Mouse (Mus musculus): ENCODE results near the gene Rtn2. TPM values are rescaled to one million over a fixed set of nuclear protein-coding genes. Genes with fewer than 3 reads are reported as not detected.

Gene Rtn2
- polyA plus RNA-seq (2014; fragmentation: Illumina TruSeq; extraction: RNeasy Lipid Tissue Mini Kit (QIAGEN cat#74804); ENCODE audit: low read depth, low replicate concordance): 0.28 TPM

DNA sequence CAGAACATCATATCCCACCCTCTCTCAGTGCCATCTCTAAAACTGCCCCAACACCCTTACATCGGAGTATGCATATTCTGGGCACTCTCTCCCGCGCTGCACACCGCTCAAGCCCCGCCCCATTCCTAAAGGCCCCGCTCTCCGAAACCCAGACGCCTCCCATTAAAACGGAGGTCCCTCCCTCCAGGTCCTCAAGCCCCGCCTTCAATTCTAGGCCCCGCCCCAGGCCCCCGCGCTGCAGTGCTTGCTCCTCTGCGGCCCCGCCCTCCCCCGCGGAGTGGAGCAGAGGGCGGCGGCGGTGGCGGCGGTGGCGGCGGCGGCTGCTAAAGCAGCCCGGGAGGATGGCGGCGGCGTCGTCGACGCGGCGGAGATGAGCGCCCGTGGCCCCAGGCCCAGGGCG lies at the start of gene Rtn2:
TSS of gene Rtn2 (plus strand) at position 240 of the 400 bp plus-strand sequence.

DNA sequence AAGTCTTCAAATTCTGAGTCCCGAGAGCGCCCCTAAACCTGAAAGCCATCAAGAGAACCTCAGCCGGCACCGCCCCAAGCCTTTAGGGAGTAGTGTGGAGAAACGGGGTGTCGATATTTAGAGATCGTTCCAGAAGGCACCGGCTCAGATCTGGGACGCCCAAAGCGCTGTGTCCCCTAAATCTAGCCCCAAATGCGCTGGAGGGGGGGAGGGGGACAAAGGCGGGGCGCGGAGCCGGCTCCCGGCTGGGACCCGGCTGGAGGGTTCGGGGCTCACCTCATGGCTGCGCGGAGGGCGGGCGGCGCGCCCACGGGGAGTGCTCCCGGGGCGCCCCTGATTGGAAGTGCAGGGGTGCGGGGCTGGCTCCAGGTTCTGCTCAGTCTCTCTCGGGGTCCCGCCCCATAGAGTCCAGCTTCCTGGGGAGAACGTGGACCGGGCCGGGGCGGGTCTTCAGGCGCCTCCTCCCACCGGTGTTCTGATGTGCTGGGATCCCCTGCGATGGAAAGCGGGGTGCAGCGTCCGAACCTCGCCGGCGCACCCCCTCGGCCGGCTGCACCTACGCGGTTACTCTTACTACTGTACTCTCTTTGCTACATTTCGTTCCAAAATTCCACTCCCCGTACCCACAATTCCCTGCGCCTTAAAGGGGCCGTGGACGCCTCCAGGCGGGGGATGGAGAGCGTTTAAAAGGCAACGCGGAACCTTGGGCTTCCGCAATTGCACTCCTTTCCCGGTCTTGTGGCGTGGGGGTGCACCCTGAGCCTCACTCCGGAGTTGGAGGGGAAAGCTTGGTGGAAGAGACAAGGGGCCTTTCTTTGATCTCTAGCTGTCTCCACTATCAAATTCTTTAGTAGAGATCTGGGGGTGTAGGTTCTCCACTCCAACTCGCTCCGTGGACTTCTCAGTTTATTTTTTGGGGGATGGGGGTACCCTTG lies 10.9 kb upstream of the Rtn2 start, which contains the start of gene Vasp:
TSS of gene Vasp (minus strand) at position 580 of the 935 bp plus-strand sequence.

DNA sequence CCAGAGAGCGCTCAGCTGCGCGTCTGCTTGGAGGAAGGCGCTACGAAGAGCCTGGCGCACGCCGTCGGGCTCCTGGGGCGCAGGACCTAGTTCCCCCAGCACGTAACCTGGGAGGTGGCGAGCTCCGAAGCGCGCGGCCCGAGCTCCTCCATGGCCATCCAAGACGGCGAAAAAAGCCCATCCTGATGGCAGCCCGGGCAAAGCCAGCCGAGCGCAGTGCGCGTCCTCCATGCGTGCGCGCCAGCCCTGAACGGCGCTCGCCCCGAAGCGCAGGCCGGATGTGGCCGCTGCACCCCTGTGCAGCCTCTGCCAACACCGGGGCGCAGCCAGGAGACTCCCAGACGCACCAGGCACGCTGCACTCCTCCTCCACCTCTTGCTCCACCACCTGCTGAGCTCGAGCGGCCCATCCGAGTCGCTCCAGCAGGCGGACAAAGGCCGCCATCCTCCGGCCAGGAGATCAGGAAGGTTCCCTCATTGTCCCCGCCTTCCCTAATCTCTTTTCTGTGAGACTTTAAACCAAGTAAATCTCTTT lies 2.8 kb upstream of the Rtn2 start, which contains the start of gene Ppm1n:
TSS of gene Ppm1n (minus strand) at position 484 of the 534 bp plus-strand sequence.

DNA sequence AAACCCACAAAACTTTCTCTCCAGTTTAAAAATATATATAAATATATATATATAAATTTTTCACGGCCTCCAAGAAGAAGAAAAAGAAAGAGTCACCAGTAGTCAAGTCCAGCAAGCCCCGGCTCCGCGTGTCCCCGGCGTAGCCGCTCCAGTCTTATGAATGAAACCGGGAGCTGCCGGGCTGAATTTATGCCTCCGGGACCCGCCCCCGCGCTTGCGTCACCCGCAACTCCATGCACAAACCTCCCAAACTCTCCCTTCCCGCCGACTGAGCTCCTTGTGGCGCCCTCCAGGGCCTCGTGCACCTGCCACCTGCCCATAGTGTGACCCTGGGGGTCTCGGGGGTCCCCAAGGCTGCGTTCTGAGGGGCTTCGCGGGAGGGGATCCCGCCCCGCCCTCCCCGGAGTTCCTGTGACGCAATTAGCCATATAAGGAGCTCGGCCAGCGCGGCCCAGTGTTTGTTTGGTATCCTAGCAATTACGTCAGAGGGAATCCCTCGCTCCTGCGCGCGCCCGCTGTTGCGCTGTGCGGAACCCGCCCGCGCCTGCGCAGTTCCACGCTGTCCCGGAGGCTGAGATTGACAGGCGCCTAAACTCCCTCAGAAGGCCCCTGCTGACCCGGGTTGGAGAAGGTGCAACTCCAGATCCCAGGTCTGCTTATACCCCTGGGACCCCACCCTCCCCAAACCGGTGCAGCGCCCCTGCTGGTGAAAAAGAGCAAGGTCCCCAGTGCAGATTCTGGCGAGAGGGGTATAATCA lies 27.6 kb downstream of the Rtn2 start, which contains the start of gene Fosb:
TSS of gene Fosb (minus strand) at position 168 of the 758 bp plus-strand sequence.

DNA sequence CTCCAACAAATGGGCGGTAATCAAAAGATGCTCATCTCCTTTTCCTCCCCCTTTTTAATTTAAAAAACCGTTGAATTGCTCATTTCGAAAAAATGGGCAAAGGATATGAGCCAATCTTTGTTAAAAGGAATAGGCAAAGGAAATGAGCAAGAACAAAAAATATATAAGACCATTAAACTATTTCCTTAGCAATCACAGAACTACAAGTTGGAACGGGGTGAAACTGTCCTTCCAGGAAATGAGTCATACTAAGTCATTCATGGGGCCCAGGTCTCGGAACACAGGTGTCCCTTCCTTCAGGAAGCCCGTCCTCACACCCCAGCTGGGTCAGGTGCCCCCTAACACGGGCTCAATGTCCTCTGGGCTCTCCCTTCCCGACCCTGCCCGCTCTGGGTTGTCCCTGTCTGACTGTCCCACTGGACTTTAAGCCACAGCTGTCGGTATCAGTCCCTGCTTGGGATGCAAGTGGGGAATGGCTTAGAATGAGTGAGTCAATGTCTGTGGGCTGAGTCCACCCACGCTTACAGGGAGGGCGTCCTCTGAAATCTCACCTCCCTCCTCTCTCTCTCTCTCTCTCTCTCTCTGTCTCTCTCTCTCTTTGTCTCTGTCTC lies 61.9 kb downstream of the Rtn2 start, which contains the start of gene Ercc1:
TSS of gene Ercc1 (plus strand) at position 542 of the 611 bp plus-strand sequence.

Other genes with a start within 250 kb of the Rtn2 start
- not detected for gene Rsph6a, start 227.9 kb upstream of the Rtn2 start, polyA plus RNA-seq (2014; fragmentation: Illumina TruSeq; extraction: RNeasy Lipid Tissue Mini Kit (QIAGEN cat#74804); ENCODE audit: low read depth, low replicate concordance)
- gene Dmwd, start 206.4 kb upstream of the Rtn2 start, polyA plus RNA-seq (2014; fragmentation: Illumina TruSeq; extraction: RNeasy Lipid Tissue Mini Kit (QIAGEN cat#74804); ENCODE audit: low read depth, low replicate concordance): 1.1 TPM
- gene Dmpk, start 198.8 kb upstream of the Rtn2 start, polyA plus RNA-seq (2014; fragmentation: Illumina TruSeq; extraction: RNeasy Lipid Tissue Mini Kit (QIAGEN cat#74804); ENCODE audit: low read depth, low replicate concordance): 0.57 TPM
- gene Six5, start 188.0 kb upstream of the Rtn2 start, polyA plus RNA-seq (2014; fragmentation: Illumina TruSeq; extraction: RNeasy Lipid Tissue Mini Kit (QIAGEN cat#74804); ENCODE audit: low read depth, low replicate concordance): 0.57 TPM
- gene Gm4969, start 164.3 kb upstream of the Rtn2 start, polyA plus RNA-seq (2014; fragmentation: Illumina TruSeq; extraction: RNeasy Lipid Tissue Mini Kit (QIAGEN cat#74804); ENCODE audit: low read depth, low replicate concordance): not detected
- gene Fbxo46, start 162.8 kb upstream of the Rtn2 start, polyA plus RNA-seq (2014; fragmentation: Illumina TruSeq; extraction: RNeasy Lipid Tissue Mini Kit (QIAGEN cat#74804); ENCODE audit: low read depth, low replicate concordance): 0.36 TPM
- 5.9 TPM for gene Qpctl, start 133.3 kb upstream of the Rtn2 start, polyA plus RNA-seq (2014; fragmentation: Illumina TruSeq; extraction: RNeasy Lipid Tissue Mini Kit (QIAGEN cat#74804); ENCODE audit: low read depth, low replicate concordance)
- gene Snrpd2, start 132.9 kb upstream of the Rtn2 start, polyA plus RNA-seq (2014; fragmentation: Illumina TruSeq; extraction: RNeasy Lipid Tissue Mini Kit (QIAGEN cat#74804); ENCODE audit: low read depth, low replicate concordance): 0.44 TPM
- gene Gipr, start 116.5 kb upstream of the Rtn2 start, polyA plus RNA-seq (2014; fragmentation: Illumina TruSeq; extraction: RNeasy Lipid Tissue Mini Kit (QIAGEN cat#74804); ENCODE audit: low read depth, low replicate concordance): not detected
- gene Eml2, start 106.2 kb upstream of the Rtn2 start, polyA plus RNA-seq (2014; fragmentation: Illumina TruSeq; extraction: RNeasy Lipid Tissue Mini Kit (QIAGEN cat#74804); ENCODE audit: low read depth, low replicate concordance): not detected
- 1.8 TPM for gene Gpr4, start 70.1 kb upstream of the Rtn2 start, polyA plus RNA-seq (2014; fragmentation: Illumina TruSeq; extraction: RNeasy Lipid Tissue Mini Kit (QIAGEN cat#74804); ENCODE audit: low read depth, low replicate concordance)
- gene Opa3, start 54.3 kb upstream of the Rtn2 start, polyA plus RNA-seq (2014; fragmentation: Illumina TruSeq; extraction: RNeasy Lipid Tissue Mini Kit (QIAGEN cat#74804); ENCODE audit: low read depth, low replicate concordance): 12.2 TPM
- gene Vasp, start 10.8 kb upstream of the Rtn2 start, polyA plus RNA-seq (2014; fragmentation: Illumina TruSeq; extraction: RNeasy Lipid Tissue Mini Kit (QIAGEN cat#74804); ENCODE audit: low read depth, low replicate concordance): 16.0 TPM
- gene Ppm1n, start 2.6 kb upstream of the Rtn2 start, polyA plus RNA-seq (2014; fragmentation: Illumina TruSeq; extraction: RNeasy Lipid Tissue Mini Kit (QIAGEN cat#74804); ENCODE audit: low read depth, low replicate concordance): not detected
- gene Fosb, start 27.4 kb downstream of the Rtn2 start, polyA plus RNA-seq (2014; fragmentation: Illumina TruSeq; extraction: RNeasy Lipid Tissue Mini Kit (QIAGEN cat#74804); ENCODE audit: low read depth, low replicate concordance): 0.20 TPM
- not detected for gene Ercc1, start 62.2 kb downstream of the Rtn2 start, polyA plus RNA-seq (2014; fragmentation: Illumina TruSeq; extraction: RNeasy Lipid Tissue Mini Kit (QIAGEN cat#74804); ENCODE audit: low read depth, low replicate concordance)
- 1.2 TPM for gene Cd3eap, start 76.9 kb downstream of the Rtn2 start, polyA plus RNA-seq (2014; fragmentation: Illumina TruSeq; extraction: RNeasy Lipid Tissue Mini Kit (QIAGEN cat#74804); ENCODE audit: low read depth, low replicate concordance)
- gene Ppp1r13l, start 77.1 kb downstream of the Rtn2 start, polyA plus RNA-seq (2014; fragmentation: Illumina TruSeq; extraction: RNeasy Lipid Tissue Mini Kit (QIAGEN cat#74804); ENCODE audit: low read depth, low replicate concordance): not detected
- gene Ercc2, start 99.4 kb downstream of the Rtn2 start, polyA plus RNA-seq (2014; fragmentation: Illumina TruSeq; extraction: RNeasy Lipid Tissue Mini Kit (QIAGEN cat#74804); ENCODE audit: low read depth, low replicate concordance): not detected
- gene Klc3, start 121.5 kb downstream of the Rtn2 start, polyA plus RNA-seq (2014; fragmentation: Illumina TruSeq; extraction: RNeasy Lipid Tissue Mini Kit (QIAGEN cat#74804); ENCODE audit: low read depth, low replicate concordance): not detected
- gene Ckm, start 122.2 kb downstream of the Rtn2 start, polyA plus RNA-seq (2014; fragmentation: Illumina TruSeq; extraction: RNeasy Lipid Tissue Mini Kit (QIAGEN cat#74804); ENCODE audit: low read depth, low replicate concordance): not detected
- 0.89 TPM for gene Mark4, start 176.2 kb downstream of the Rtn2 start, polyA plus RNA-seq (2014; fragmentation: Illumina TruSeq; extraction: RNeasy Lipid Tissue Mini Kit (QIAGEN cat#74804); ENCODE audit: low read depth, low replicate concordance)
- gene Exoc3l2, start 180.7 kb downstream of the Rtn2 start, polyA plus RNA-seq (2014; fragmentation: Illumina TruSeq; extraction: RNeasy Lipid Tissue Mini Kit (QIAGEN cat#74804); ENCODE audit: low read depth, low replicate concordance): 1.4 TPM
- gene Bloc1s3, start 225.7 kb downstream of the Rtn2 start, polyA plus RNA-seq (2014; fragmentation: Illumina TruSeq; extraction: RNeasy Lipid Tissue Mini Kit (QIAGEN cat#74804); ENCODE audit: low read depth, low replicate concordance): 4.8 TPM
- not detected for gene Trappc6a, start 225.8 kb downstream of the Rtn2 start, polyA plus RNA-seq (2014; fragmentation: Illumina TruSeq; extraction: RNeasy Lipid Tissue Mini Kit (QIAGEN cat#74804); ENCODE audit: low read depth, low replicate concordance)
- gene Nkpd1, start 235.2 kb downstream of the Rtn2 start, polyA plus RNA-seq (2014; fragmentation: Illumina TruSeq; extraction: RNeasy Lipid Tissue Mini Kit (QIAGEN cat#74804); ENCODE audit: low read depth, low replicate concordance): not detected